Mouse (Mus musculus) gastrocnemius, postnatal 36 days (tissue): ENCODE measurements around the gene Tubg1. TPM values are rescaled to one million over a fixed set of nuclear protein-coding genes. Genes with fewer than 3 reads are reported as not detected.
"Not testable (repeated sequence)": the region's sequence is repeated elsewhere in the genome, so short reads cannot be mapped to it uniquely, and the experiment has no call there.

Experiments used
- DNase-seq, 2 experiments: peaks; one replicate each; pipeline ENCODE4 v3.0.0; 2022
- intact Hi-C: fragments of 180-260 bp; cut with DNase I; formaldehyde crosslinking; loops from one replicate; pipeline ENCODE4 v1.15.1; 2025
- total RNA-seq, 2 experiments: library from RNA; stranded (reverse); gene quantifications; 2 replicates each; pipeline ENCODE4 v1.2.3; 2021

The Tubg1 gene
- total RNA-seq, 2 experiments from 2014 or later: 23.9 TPM

DNA sequence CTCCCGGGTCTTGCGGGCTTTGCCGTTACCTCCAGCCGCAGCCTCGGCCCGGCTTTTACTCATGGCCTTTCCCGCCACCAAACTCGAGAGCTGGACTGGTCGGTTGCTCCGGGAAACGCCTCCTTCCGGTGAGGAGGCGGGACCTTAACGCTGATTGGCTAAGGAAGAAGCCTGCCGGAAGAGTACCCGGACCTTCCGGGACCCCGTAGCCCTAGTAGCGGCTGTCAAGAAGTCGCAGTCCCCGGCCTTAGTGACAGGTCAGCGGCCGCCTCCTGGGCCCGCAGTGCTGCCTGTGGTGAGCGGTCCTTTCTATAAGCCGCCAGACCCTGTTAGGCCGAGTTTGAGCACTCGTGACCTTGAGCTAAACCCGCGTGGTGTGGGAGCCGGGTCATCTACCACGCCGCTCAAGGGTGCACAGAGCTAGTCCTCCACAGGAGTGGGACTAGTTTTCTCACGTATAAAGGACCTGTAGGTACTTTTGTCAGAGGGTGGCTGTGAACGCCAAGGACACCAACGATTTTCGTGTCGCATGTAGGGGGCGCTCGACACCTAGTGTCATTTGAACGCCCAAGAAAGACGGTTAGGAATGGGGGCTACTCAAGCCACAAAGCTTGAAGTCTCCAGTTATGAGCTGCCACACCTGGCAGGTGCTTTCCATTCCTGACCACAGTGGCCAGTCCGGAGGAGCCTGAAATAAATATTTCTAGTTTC, 24.3 kb upstream of the Tubg1 start, which contains the start of gene Psmc3ip:
TSS of gene Psmc3ip (minus strand) at position 123 of the 711 bp plus-strand sequence.
- peak; percentile 93 to 96 for DNase-seq
- intact Hi-C loops: loop anchor here (1.0 kb wide), 1 partner anchor 80 kb away; the partner anchor contains the start of gene Ccr10

- intact Hi-C loops: no loop called here
- no peak for DNase-seq
Observed at GRCm38 (mm10) chr11:101098231-101098630, 21.5 kb upstream of the Tubg1 start.

GRCm38 (mm10) chr11:101103011-101103410, 16.7 kb upstream of the Tubg1 start:
- intact Hi-C loops: no loop called here
- no peak for DNase-seq

- intact Hi-C loops: no loop called here
- DNase-seq: no peak
Observed at GRCm38 (mm10) chr11:101109351-101109750, 10.4 kb upstream of the Tubg1 start.

GRCm38 (mm10) chr11:101110708-101111107, 9.0 kb upstream of the Tubg1 start:
- DNase-seq: no peak
- intact Hi-C loops: no loop called here

- intact Hi-C loops: no loop called here
- DNase-seq: no peak
Observed at GRCm38 (mm10) chr11:101111178-101111577, 8.6 kb upstream of the Tubg1 start.

DNA sequence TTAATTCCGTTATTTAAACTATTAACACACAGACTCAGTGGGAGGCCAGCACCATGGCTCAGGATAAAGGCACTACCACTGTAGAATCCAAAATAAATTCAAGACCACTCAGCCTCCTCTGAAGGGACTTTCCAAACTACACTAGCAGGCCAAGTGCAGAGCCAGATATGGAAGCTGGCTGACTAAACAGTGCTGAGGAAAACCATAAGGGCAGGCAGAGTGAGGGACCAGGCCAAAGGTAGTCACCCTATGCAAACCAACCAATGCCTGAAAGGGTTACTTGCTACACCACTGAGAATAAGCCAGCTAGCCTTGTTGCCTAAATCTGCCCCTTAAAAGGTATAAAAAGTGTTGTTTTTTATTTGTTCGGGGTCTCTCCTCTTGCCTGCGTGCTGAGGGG, 7.6 kb upstream of the Tubg1 start:
- DNase-seq: no peak
- intact Hi-C loops: no loop called here

DNA sequence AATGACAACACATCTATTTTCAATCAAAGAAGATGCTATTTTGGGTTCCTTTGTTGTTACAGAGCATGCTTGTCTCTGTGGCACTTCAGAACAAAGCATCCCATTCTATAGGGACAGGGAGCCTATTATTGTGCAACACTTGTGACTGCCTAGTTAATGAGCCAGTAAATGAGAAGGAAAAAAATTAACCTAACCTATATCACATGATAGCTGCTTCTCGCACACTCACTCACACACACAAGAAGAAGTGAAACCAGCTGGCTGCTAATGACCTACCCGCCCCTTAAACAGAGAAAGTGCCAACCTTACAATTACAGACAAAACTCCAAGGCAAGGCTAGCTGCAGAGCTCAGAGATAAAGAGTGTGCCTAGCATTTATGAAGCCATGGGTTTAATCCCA, 4.2 kb upstream of the Tubg1 start:
- intact Hi-C loops: loop anchor here (5.0 kb wide), 1 partner anchor 57 kb away; the partner anchor contains the start of genes Cntnap1 and Plekhh3
- no peak for DNase-seq

DNA sequence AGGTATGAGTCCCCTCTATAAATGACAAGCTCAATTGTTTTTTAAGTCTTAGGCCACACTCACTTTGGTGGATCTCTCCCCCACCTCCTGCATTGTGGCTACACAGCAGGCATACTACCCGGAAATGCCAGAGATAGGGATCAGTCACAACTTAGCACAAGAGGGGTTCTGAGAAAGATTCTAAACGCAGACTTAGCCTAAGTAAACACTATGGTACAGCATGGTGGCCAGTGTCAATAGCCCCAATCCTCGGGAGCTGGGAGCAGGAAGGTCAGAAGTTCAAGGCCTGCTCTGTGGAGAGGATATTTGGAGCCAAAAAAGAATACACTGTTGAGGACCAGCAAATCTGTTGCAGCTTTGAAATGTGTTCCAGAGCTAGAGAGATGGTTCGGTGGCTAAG, 1.6 kb upstream of the Tubg1 start:
- intact Hi-C loops: loop anchor here (5.0 kb wide), 1 partner anchor 54 kb away; the partner anchor contains the start of genes Cntnap1 and Plekhh3
- DNase-seq: no peak

DNA sequence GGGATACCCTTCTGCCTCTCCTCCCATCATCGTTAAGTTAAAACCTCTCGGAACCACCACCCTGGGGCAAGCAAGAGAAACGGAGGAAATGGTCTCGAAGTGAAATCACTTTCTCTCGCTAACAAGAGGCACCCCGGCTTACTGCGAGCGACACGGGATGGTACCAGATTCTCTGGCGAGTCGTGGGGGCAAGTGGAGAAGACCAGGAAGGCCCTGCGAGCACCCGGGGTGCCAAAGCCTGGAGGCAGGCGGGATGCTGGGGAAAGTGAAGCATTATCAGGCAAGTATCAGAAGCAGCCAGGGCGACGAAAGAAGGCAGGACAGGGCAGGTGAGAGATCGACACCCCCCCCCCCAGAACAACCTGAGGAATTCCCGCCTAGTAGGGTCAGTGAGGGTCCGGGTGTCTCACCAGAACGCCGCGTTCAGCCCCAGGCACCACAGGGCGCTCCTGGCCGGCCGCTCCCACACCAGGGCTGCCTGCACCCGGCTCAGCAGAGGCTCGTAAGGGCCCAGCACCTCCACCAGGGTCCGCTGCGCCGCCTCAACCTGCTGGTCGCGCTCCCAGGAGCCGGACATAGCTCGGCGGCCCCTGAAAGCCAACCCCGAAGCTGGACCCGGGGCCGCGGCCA, 492 bp upstream of the Tubg1 start:
- DNase-seq: no peak
- intact Hi-C loops: loop anchor here (5.0 kb wide), 1 partner anchor 53 kb away; the partner anchor contains the start of genes Cntnap1 and Plekhh3

- no peak for DNase-seq
- intact Hi-C loops: no loop called here
Observed at GRCm38 (mm10) chr11:101120545-101121188, 929 bp downstream of the Tubg1 start.

DNA sequence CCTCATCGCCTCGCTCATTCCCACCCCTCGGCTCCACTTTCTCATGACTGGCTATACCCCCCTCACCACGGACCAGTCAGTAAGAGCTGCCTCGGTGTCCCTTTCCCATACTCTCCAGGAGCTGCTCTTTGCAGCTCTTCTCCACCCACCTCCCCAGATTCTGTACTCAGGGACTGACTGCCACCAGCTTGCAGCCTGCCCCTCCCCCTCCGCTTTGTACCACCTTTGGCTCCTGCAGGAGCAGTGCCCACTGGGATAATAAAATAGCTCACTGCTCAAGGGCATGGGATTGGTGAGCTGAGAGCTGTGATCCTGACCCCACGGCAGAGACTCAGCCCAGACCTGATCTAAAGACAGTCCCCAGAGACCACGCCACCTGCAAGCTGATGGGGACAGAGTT, 4.8 kb downstream of the Tubg1 start:
- intact Hi-C loops, DNase-seq: not testable (repeated sequence)

DNA sequence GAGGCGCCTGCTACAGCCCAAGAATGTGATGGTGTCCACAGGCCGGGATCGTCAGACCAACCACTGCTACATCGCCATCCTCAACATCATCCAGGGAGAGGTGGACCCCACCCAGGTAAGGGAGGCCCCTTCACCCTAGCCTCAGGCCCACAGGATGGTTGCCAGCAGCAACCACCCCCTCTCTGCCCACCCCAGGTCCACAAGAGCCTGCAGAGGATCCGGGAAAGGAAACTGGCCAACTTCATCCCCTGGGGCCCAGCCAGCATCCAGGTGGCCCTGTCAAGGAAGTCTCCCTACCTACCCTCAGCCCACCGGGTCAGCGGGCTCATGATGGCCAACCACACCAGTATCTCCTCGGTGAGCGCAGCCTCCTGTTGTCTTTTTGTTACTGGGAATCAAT, 5.3 kb downstream of the Tubg1 start:
- DNase-seq, intact Hi-C loops: not testable (repeated sequence)

- intact Hi-C loops: no loop called here
- no peak for DNase-seq
Observed at GRCm38 (mm10) chr11:101127075-101127474, 7.3 kb downstream of the Tubg1 start.

- intact Hi-C loops: no loop called here
- DNase-seq: peak; percentile 26 to 38
Observed at GRCm38 (mm10) chr11:101128996-101129577, 9.3 kb downstream of the Tubg1 start.

GRCm38 (mm10) chr11:101130056-101130756, 10.5 kb downstream of the Tubg1 start:
- intact Hi-C loops: loop anchor here (5.0 kb wide), 1 partner anchor 37 kb away; no protein-coding TSS in a partner anchor
- peak; percentile 55 to 70 for DNase-seq

GRCm38 (mm10) chr11:101131187-101131586, 11.4 kb downstream of the Tubg1 start:
- intact Hi-C loops: loop anchor here (5.0 kb wide), 1 partner anchor 36 kb away; no protein-coding TSS in a partner anchor
- DNase-seq: no peak

DNA sequence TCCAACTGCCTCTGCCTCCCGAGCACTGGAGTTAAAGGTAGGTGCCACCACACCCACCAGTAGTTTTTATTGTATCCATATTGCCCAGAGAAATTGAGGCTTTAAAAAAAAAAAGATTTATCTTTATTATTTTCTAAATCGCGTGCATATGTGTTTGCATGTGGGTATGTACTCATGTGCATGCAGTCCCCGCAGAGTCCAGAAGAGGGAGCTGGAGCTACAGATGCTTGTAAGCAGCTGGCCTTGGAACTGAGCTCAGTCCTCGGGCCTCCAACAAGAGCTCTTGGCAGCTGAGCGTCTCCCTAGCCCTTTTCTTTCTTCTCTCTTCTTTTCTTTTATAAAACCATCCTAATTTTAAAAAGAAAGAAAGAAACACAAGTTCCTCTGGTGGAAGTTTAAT, 12.0 kb downstream of the Tubg1 start:
- intact Hi-C loops: loop anchor here (5.0 kb wide), 1 partner anchor 36 kb away; no protein-coding TSS in a partner anchor
- DNase-seq: no peak

DNA sequence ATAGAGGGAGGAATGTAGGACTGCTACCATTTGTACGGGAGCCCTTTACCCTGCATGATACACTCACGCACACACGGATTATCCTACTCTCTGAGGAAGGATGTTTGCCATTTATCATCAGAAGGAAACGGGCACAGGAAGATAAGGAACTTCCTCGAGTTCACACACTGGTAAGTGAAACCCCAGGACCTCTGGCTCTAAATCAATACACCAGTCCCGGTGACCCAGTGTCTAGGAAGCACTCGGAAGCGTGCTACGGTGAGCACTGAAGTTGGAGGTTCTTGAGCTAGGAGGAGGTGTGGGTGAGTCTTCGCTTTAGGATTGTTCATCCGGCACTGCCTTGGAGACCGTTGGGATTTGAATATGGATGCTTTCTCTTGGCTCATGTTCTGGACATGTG, 13.3 kb downstream of the Tubg1 start:
- no peak for DNase-seq
- intact Hi-C loops: loop anchor here (5.0 kb wide), 1 partner anchor 34 kb away; no protein-coding TSS in a partner anchor
